In the genomic region with DNA sequence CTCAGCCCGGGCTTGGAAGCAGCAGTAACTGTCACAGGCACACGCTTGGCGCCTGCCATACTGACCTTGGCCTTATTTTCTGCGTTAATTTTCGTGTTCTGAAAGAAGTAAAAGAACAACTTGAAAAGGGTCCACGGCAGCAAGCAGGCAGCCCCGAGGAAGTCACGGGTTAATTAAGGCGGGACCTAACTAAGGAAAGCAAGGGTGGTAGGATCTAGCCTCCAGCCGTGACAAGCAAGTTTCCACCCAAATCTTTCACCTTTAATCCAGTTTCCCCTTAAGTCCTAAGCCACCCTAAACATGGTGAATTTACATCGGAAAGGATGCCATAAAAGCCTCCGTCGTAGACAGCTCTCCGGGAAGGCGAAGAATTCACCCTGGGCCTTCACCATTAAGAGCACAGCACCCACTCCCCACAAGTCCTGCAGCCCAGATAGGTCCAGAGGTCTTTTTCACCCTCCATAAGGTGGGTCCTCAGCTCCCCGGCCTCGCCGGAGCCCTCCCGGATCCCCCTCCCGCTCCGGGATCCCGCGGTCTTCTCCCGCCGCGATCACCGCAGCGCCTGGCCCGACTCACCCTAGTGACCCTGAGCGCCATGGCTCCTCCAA, we compare ENCODE assay signal across 8 mouse cellular contexts. TPM values are rescaled to one million over a fixed set of nuclear protein-coding genes. Genes with fewer than 3 reads are reported as not detected.
DNase-seq lines count a peak whose midpoint lies in the region; ATAC-seq and TF ChIP-seq lines count a peak whose summit lies in the region.

No protein-coding gene starts in this region.

- H3K36me3 ChIP-seq in kidney, embryonic 14.5 days (ENCODE audit: control insufficient read depth, insufficient read depth, low read length): peaks cover 39% of the 10 kb centered on the region
- H3K36me3 ChIP-seq in MEL (ENCODE audit: control insufficient read depth in 1 of 2, insufficient read depth in 2 of 2, low read length in 2 of 2): peaks cover 31 to 34% of the 10 kb centered on the region in 2 experiments
- peaks cover 6% of the 10 kb centered on the region; the same call in 1 of the 2 replicates for H3K36me3 ChIP-seq in forebrain, embryonic 11.5 days (ENCODE audit: control insufficient read depth, insufficient read depth, low read length)
- H3K36me3 ChIP-seq in neural tube, embryonic 15.5 days: no peaks in the 10 kb centered on the region

- TF ChIP-seq RAD21 in MEL (IDR thresholded peaks at IDR 0.05; ENCODE audit: low read depth, low read length): no peak

- H3K27me3 ChIP-seq in kidney, embryonic 14.5 days (ENCODE audit: control insufficient read depth, insufficient read depth, low read length): no peaks in the 10 kb centered on the region
- H3K27me3 ChIP-seq in MEL (ENCODE audit: control insufficient read depth in 1 of 2, insufficient read depth in 2 of 2, low read length in 2 of 2): no peaks in the 10 kb centered on the region
- H3K27me3 ChIP-seq in forebrain, embryonic 11.5 days (ENCODE audit: control insufficient read depth, insufficient read depth, low read length): no peaks in the 10 kb centered on the region
- no peaks in the 10 kb centered on the region for H3K27me3 ChIP-seq in neural tube, embryonic 15.5 days (replicated peaks)

- H3K4me3 ChIP-seq in kidney, embryonic 14.5 days (ENCODE audit: low read length): peak overlapping the region; percentile 90
- H3K4me3 ChIP-seq in MEL (ENCODE audit: control insufficient read depth in 1 of 2, insufficient read depth in 1 of 2, low read depth in 2 of 2, low read length in 2 of 2): peak overlapping the region; percentile 94 to 98
- H3K4me3 ChIP-seq in forebrain, embryonic 11.5 days (ENCODE audit: low read depth, low read length): peak overlapping the region; percentile 91
- H3K4me3 ChIP-seq in neural tube, embryonic 15.5 days (replicated peaks): peak overlapping the region; percentile 56

- 0 out of 4 replicates have a peak, but pooled peaks of 1 of the 2 experiments have one; percentile 8 for TF ChIP-seq EP300 in MEL (IDR thresholded peaks at IDR 0.05; ENCODE audit: low read depth in 1 of 2, low read length in 2 of 2)

- no peak for TF ChIP-seq CTCF in MEL (IDR thresholded peaks at IDR 0.05 in 2 of 3, conservative IDR thresholded peaks at IDR 0.05 in 1 of 3; ENCODE audit: control insufficient read depth in 1 of 3, insufficient read depth in 1 of 3, low read depth in 2 of 3, low read length in 3 of 3, poor library complexity in 1 of 3, severe bottlenecking in 1 of 3)

- no peaks in the 10 kb centered on the region for H3K9me3 ChIP-seq in kidney, embryonic 14.5 days (ENCODE audit: control insufficient read depth, low read length)
- H3K9me3 ChIP-seq in MEL (replicated peaks; ENCODE audit: insufficient read depth, low read length): no peaks in the 10 kb centered on the region
- no peaks in the 10 kb centered on the region for H3K9me3 ChIP-seq in forebrain, embryonic 11.5 days (ENCODE audit: control insufficient read depth, low read length)
- H3K9me3 ChIP-seq in neural tube, embryonic 15.5 days (replicated peaks): no peaks in the 10 kb centered on the region

- peaks cover 27% of the 10 kb centered on the region for H3K79me2 ChIP-seq in MEL (ENCODE audit: control insufficient read depth, insufficient read depth, low read length, poor library complexity)

- peak overlapping the region; percentile 64 for H3K4me2 ChIP-seq in kidney, embryonic 14.5 days (replicated peaks; ENCODE audit: low read depth, low read length)
- H3K4me2 ChIP-seq in forebrain, embryonic 11.5 days (ENCODE audit: low read depth, low read length, severe bottlenecking): peak overlapping the region; percentile 55
- peak overlapping the region; percentile 98 for H3K4me2 ChIP-seq in neural tube, embryonic 15.5 days

- DNase-seq in kidney, adult 8-10 months: no peak
- peak; percentile 74 for DNase-seq in MEL (ENCODE audit: low read depth, low spot score)
- peak; percentile 53 for DNase-seq in forebrain, embryonic 11.5 days (ENCODE audit: low spot score)
- peak; percentile 44 for DNase-seq in liver
- no peak for DNase-seq in frontal cortex, postnatal 36 days (ENCODE audit: low spot score in 2 of 2)
- no peak for DNase-seq in urinary bladder, postnatal 10 days (ENCODE audit: low spot score)

- under 1% methylated on average over 30 of the region's 30 CpGs for WGBS in kidney, embryonic 14.5 days
- WGBS in forebrain, embryonic 11.5 days: 1% methylated on average over 24 of the region's 30 CpGs
- under 1% methylated on average over 30 of the region's 30 CpGs for WGBS in neural tube, embryonic 15.5 days

- ATAC-seq in kidney, embryonic 14.5 days (ENCODE audit: low FRiP score, low TSS enrichment): peak; percentile 61
- ATAC-seq in forebrain, embryonic 11.5 days (replicated peaks; ENCODE audit: low FRiP score): peak; percentile 61
- peak; percentile 49; the same call in 1 of the 2 replicates for ATAC-seq in neural tube, embryonic 15.5 days (ENCODE audit: low FRiP score)

- peak overlapping the region; percentile 92 for H3K9ac ChIP-seq in kidney, embryonic 14.5 days (ENCODE audit: low read depth, low read length)
- peak overlapping the region; percentile 88 for H3K9ac ChIP-seq in MEL (ENCODE audit: control insufficient read depth, low read depth, low read length, poor library complexity, severe bottlenecking)
- peak overlapping the region; percentile 95 for H3K9ac ChIP-seq in forebrain, embryonic 11.5 days (ENCODE audit: low read length)
- peak overlapping the region; percentile 36 for H3K9ac ChIP-seq in neural tube, embryonic 15.5 days (replicated peaks)

- peak in 1 of 2 experiments; percentile 88; a peak in 2 of 4 replicates for TF ChIP-seq POLR2A in MEL (IDR thresholded peaks at IDR 0.05; ENCODE audit: control insufficient read depth in 1 of 2, insufficient read depth in 1 of 2, low read depth in 1 of 2, low read length in 2 of 2, poor library complexity in 1 of 2)

- peaks cover 18% of the 10 kb centered on the region for H3K4me1 ChIP-seq in kidney, embryonic 14.5 days (ENCODE audit: control insufficient read depth, insufficient read depth, low read length)
- peaks cover 8 to 18% of the 10 kb centered on the region in 2 experiments for H3K4me1 ChIP-seq in MEL (ENCODE audit: control insufficient read depth in 1 of 2, insufficient read depth in 2 of 2, low read length in 2 of 2)
- peaks cover 16% of the 10 kb centered on the region; the same call in 1 of the 2 replicates for H3K4me1 ChIP-seq in forebrain, embryonic 11.5 days (replicated peaks; ENCODE audit: control insufficient read depth, insufficient read depth, low read length)
- peaks cover 5% of the 10 kb centered on the region for H3K4me1 ChIP-seq in neural tube, embryonic 15.5 days

- H3K27ac ChIP-seq in kidney, embryonic 14.5 days (ENCODE audit: low read depth, low read length): peak overlapping the region; percentile 66; the same call in 1 of the 2 replicates
- peak overlapping the region; percentile 79 for H3K27ac ChIP-seq in MEL (ENCODE audit: control insufficient read depth, low read depth, low read length)
- peak overlapping the region; percentile 53 for H3K27ac ChIP-seq in forebrain, embryonic 11.5 days (ENCODE audit: low read depth, low read length)
- H3K27ac ChIP-seq in neural tube, embryonic 15.5 days (replicated peaks): no peak overlapping the region

TF ChIP-seq in MEL, 35 proteins besides CTCF, POLR2A, EP300 and RAD21 (continues in another document):
- peak; percentile 36; the same call in 1 of the 2 replicates for TF ChIP-seq TBP (IDR thresholded peaks at IDR 0.05; ENCODE audit: low read depth, low read length)
- no peak for TF ChIP-seq KAT2A (conservative IDR thresholded peaks at IDR 0.05; ENCODE audit: low read depth, low read length)

RNA-seq across cellular contexts. Expression of a gene that starts 0.5 kb away (rescaled TPM):
- 289 and 315 TPM in 2 replicates for polyA plus RNA-seq in kidney, embryonic 14.5 days (2014; fragmentation: Nextera tagmentation; extraction: Ambion mirVana)
- total RNA-seq in MEL (2012; rRNA removed): 139 and 185 TPM in 2 replicates
- polyA plus RNA-seq in MEL (2012; ENCODE audit: insufficient read depth in 1 of 2, insufficient read length in 2 of 2, low read depth in 1 of 2, low replicate concordance in 2 of 2, missing spikeins in 1 of 2): 100 to 1,000 TPM; 229 to 682 TPM
- 455 and 459 TPM in 2 replicates for polyA plus RNA-seq in forebrain, embryonic 11.5 days (2014; fragmentation: Nextera tagmentation; extraction: Ambion mirVana)
- 28.1 and 74.7 TPM in 2 replicates for polyA plus RNA-seq in neural tube, embryonic 15.5 days (2015; fragmentation: Nextera tagmentation; extraction: Ambion mirVana)

RNA-seq across cellular contexts. Expression of a gene that starts 10.2 kb away (rescaled TPM):
- polyA plus RNA-seq in kidney, embryonic 14.5 days (2014; fragmentation: Nextera tagmentation; extraction: Ambion mirVana): 49.7 and 59.4 TPM in 2 replicates
- total RNA-seq in MEL (2012; rRNA removed): 32.2 and 33.3 TPM in 2 replicates
- 10 to 100 TPM in 1 of 2 experiments, not detected in 1; 48.8 TPM for polyA plus RNA-seq in MEL (2012; ENCODE audit: insufficient read depth in 1 of 2, insufficient read length in 2 of 2, low read depth in 1 of 2, low replicate concordance in 2 of 2, missing spikeins in 1 of 2)
- 61.5 and 65.1 TPM in 2 replicates for polyA plus RNA-seq in forebrain, embryonic 11.5 days (2014; fragmentation: Nextera tagmentation; extraction: Ambion mirVana)
- polyA plus RNA-seq in neural tube, embryonic 15.5 days (2015; fragmentation: Nextera tagmentation; extraction: Ambion mirVana): 5.9 and 11.2 TPM in 2 replicates

RNA-seq across cellular contexts. Expression of a gene that starts 41.5 kb away (rescaled TPM):
- polyA plus RNA-seq in kidney, embryonic 14.5 days (2014; fragmentation: Nextera tagmentation; extraction: Ambion mirVana): 171 and 182 TPM in 2 replicates
- 60.4 and 73.1 TPM in 2 replicates for total RNA-seq in MEL (2012; rRNA removed)
- 10 to 100 TPM in 1 of 2 experiments, not detected in 1; 91.1 TPM for polyA plus RNA-seq in MEL (2012; ENCODE audit: insufficient read depth in 1 of 2, insufficient read length in 2 of 2, low read depth in 1 of 2, low replicate concordance in 2 of 2, missing spikeins in 1 of 2)
- 125 and 140 TPM in 2 replicates for polyA plus RNA-seq in forebrain, embryonic 11.5 days (2014; fragmentation: Nextera tagmentation; extraction: Ambion mirVana)
- 164 and 168 TPM in 2 replicates for polyA plus RNA-seq in neural tube, embryonic 15.5 days (2015; fragmentation: Nextera tagmentation; extraction: Ambion mirVana)

RNA-seq across cellular contexts. Expression of a gene that starts 47.3 kb away (rescaled TPM):
- 33.9 and 65.9 TPM in 2 replicates for polyA plus RNA-seq in kidney, embryonic 14.5 days (2014; fragmentation: Nextera tagmentation; extraction: Ambion mirVana)
- total RNA-seq in MEL (2012; rRNA removed): 56.2 and 58.3 TPM in 2 replicates
- 10 to 100 TPM in 1 of 2 experiments, not detected in 1; 57.4 TPM for polyA plus RNA-seq in MEL (2012; ENCODE audit: insufficient read depth in 1 of 2, insufficient read length in 2 of 2, low read depth in 1 of 2, low replicate concordance in 2 of 2, missing spikeins in 1 of 2)
- polyA plus RNA-seq in forebrain, embryonic 11.5 days (2014; fragmentation: Nextera tagmentation; extraction: Ambion mirVana): 47.1 and 47.3 TPM in 2 replicates
- polyA plus RNA-seq in neural tube, embryonic 15.5 days (2015; fragmentation: Nextera tagmentation; extraction: Ambion mirVana): 34.1 and 38.6 TPM in 2 replicates

RNA-seq across cellular contexts. Expression of a gene that starts 55.2 kb away (rescaled TPM):
- polyA plus RNA-seq in kidney, embryonic 14.5 days (2014; fragmentation: Nextera tagmentation; extraction: Ambion mirVana): 111 and 112 TPM in 2 replicates
- total RNA-seq in MEL (2012; rRNA removed): 63.0 and 67.7 TPM in 2 replicates
- polyA plus RNA-seq in MEL (2012; ENCODE audit: insufficient read depth in 1 of 2, insufficient read length in 2 of 2, low read depth in 1 of 2, low replicate concordance in 2 of 2, missing spikeins in 1 of 2): 10 to 100 TPM in 1 of 2 experiments, not detected in 1; 87.1 TPM
- 72.3 and 75.0 TPM in 2 replicates for polyA plus RNA-seq in forebrain, embryonic 11.5 days (2014; fragmentation: Nextera tagmentation; extraction: Ambion mirVana)
- polyA plus RNA-seq in neural tube, embryonic 15.5 days (2015; fragmentation: Nextera tagmentation; extraction: Ambion mirVana): 40.2 and 50.5 TPM in 2 replicates

Comparison
In these comparisons a context has a peak if more than half of its experiments do, and no peak if none do; other contexts are left out.
1. H3K9ac ChIP-seq: peak in every context shown above with its lines; median percentile 95 in forebrain, embryonic 11.5 days; 92 in kidney, embryonic 14.5 days; 88 in MEL; 36 in neural tube, embryonic 15.5 days.
2. DNase-seq: peak in MEL (single experiment), forebrain, embryonic 11.5 days (single experiment) and liver (single experiment); none in kidney, adult 8-10 months (0 of 2), frontal cortex, postnatal 36 days (0 of 2) and urinary bladder, postnatal 10 days (single experiment).
3. Peak in every context shown above with its lines, with median percentiles within 50 percentile points of each other: ATAC-seq, H3K4me2 ChIP-seq and H3K4me3 ChIP-seq.